Mouse (Mus musculus) thymus, postnatal 4 days (tissue): Measurements from ENCODE around the gene Klk14.
A peak's percentile ranks its signal among the peaks of the same experiment; 100 is the strongest.
"Not testable (repeated sequence)": the region's sequence is repeated elsewhere in the genome, so short reads cannot be mapped to it uniquely, and the experiment has no call there.

Experiments used
- DNase-seq: peaks from one replicate; pipeline ENCODE4 v3.0.0; 2021

Klk14 gene

DNA sequence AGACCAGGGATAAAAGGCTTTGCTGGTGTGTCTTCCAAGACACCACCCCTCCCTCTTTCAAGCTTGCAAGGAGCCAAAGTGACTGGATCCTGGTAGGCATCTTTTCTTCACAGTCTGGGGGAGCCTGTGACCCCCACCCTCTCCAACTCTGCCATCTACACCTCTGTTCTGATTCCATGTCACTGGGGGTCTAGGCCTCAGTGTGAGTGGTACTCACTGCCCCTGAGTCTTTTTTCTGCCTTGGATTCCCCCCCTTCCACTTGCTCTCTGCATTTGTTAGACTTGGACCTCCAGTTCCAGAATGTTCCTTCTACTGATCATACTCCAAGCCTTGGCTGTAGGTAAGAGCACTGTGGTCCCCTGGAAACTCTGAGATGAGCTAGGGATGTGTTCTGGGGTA, at the start of gene Klk14:
Klk14 (plus strand) TSS at position 301 of the 400 bp plus-strand sequence.
- DNase-seq: no peak

DNA sequence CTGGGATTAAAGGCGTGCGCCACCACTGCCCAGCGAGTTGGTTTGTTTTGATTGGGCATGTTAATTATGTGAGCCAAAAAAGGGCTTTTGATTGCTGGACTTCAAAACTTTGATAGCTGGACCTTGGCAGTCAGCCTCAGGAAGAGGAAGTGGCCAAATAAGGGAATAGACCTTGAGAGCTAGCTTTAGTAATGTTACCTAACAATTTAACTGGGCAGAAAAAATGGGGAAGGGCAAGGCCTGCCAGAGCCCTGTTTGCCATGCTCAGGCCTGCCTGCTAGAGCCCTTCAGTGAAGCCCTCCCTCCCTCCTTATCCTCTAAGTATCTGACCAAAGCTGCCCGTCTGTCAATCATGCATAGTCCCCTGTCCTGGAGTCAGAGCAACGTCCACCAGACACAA, 47.6 kb upstream of the Klk14 start:
- no peak for DNase-seq

DNA sequence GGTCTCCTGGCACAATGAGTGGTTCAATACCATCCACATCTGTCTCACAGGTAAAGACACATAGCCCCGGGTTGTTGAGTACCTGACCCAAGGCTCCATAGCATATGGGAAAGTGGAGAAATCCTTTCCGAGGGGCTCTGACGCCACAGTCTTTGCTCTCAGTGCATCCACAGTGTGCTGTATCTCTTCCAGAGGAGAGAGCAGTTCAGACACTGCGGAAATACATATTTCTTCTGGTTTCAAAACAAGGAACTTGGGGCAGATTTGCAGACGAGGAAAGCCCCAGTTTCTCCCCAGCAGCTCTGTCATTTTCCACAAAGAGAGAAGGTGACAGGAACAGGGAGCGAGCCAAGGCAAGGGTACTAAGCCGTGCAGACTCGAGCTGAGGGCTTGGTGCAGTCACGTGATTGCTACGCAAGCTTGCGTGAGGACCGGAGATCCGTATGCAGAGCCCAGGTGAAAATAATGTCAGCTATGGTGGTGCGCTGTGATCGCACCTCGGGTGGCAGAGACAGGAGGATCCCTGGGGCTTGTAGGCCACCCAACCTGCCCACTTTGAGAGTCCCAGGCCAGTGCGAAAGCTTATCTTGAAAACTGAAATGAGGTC, 47.1 kb upstream of the Klk14 start:
- no peak for DNase-seq

DNA sequence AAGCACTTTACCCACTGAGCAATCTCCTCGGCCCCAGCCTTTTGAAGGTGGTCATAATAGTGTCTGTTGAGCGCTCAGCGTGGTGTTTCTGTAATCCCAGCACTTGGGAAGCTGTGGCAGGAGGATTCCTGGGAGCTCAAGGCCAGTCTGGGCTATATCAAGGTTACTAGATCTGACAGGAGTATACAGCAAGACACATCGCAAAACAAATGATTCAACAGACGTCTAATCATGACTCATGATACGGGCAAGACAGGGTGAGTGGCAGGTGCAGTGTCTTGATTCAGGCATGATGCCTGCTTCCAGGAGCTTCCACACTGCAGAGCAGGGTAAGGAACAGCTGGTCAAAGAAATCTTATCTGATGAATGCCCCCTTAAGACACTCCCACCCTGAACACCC, 37.5 kb upstream of the Klk14 start:
- no peak for DNase-seq

DNA sequence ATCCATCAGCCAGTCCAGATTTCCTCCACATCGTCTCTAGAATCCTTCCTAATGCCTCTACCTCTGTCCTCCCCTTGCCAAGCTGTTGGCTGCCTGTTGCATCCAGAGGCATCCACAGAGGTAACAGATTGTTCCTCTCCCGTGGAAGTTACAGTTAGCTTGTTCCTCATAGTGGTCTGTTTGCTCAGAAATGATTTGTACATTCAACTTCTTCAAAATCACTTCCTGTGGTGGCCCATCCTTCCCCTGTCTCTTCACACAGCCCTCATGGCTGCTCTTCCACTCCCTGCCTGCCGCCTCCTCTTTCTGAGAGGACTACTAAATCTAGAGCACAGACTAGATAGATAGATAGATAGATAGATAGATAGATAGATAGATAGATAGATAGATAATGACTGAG, 35.7 kb upstream of the Klk14 start:
- no peak for DNase-seq

DNA sequence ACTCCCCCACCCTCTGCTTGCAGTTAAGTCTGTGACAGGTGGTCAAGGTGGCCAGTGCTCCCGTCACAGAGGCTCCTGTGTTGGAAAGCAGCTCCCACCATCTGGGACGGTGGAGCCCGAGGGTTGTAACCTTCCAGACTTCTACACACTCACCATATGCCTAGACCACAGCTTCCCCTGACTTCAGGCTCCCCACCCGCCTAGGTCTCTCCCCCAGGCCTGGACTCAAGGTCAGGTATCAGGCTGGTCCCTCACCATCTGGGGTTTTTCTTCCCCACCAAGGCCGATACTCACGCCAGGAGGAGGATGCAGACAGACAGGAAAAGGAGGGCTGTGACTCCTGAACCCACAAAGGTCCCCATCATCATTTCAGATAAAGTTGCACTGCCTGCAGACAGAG, 34.0 kb upstream of the Klk14 start:
- DNase-seq: no peak

DNA sequence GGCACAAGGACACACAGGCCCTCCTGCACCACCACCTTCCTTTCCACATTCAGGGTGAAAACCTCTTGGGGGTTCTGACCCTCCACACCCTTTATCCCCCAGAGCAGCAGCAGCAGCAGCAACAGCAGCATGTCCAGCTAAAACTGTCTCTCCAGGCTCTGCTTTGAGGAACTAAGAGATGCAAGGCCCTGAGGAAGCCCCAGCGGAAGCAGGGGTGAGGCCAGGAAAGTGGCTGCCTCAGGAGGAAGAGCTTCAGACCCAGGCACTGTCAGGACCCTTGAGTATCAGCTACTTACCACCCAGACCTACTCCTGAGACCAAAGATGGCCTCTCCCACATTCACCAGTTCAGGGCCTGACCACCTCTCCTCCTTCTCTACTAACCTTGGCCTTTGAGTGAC, 30.2 kb upstream of the Klk14 start, which contains the start of gene Siglece:
Siglece (minus strand) TSS at position 160 of the 400 bp plus-strand sequence.
- no peak for DNase-seq

DNA sequence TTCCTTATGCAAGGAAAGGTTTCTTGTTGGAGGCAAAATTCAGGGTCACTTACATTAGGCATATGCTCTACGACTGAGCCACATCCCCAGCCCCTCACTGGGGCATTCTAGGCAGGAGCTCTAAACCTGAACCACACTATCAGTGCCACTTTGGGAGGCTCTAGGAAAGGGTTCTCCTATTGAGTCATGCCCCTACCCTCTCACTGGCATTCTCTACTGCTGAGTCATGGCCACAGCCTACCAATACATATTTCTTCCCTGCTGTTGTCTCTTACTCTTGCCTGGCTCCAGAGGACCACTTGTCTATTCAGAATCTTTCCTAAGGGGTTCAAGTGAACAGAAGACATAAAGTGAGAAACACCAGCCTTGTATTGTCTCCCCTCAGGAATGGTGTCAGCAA, 27.4 kb upstream of the Klk14 start:
- no peak for DNase-seq

DNA sequence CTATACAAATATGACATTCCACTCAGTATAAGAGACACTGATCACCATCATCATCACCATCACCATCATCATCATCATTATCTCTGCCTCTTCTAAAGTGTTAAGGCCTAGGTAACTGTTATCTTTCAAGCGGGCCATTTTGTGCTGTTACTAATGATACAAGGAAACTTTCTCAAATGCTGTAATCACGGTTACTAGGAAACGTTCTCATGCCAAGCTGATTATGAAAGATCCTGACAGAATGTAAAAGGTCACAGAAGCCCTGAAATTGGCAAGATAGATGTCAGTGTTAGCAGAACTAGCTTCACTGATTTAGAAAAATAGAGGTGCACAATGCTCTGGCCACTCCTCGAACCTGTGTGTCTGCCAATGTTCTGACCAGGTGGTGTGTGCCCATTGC, 23.0 kb upstream of the Klk14 start:
- DNase-seq: not testable (repeated sequence)

DNA sequence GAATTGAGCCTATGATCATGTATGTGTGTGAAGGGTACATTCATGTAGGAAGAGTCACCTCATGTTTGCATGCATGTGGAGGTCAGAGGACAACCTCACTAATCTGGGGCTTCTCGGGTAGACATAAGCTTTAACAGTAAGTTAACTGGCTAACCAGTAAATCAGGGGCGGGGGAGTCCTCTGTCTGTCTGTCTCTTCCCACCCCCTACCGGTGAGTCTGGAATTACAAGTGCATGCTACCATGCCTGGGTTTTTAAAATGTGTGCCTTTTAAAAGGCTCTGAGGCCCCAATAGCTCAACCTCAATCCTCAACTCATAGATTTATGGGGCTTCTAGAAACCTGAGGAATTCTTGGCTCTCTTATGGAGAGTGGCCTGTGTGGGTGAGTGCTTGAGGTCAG, 21.6 kb upstream of the Klk14 start:
- DNase-seq: peak; percentile 71

DNA sequence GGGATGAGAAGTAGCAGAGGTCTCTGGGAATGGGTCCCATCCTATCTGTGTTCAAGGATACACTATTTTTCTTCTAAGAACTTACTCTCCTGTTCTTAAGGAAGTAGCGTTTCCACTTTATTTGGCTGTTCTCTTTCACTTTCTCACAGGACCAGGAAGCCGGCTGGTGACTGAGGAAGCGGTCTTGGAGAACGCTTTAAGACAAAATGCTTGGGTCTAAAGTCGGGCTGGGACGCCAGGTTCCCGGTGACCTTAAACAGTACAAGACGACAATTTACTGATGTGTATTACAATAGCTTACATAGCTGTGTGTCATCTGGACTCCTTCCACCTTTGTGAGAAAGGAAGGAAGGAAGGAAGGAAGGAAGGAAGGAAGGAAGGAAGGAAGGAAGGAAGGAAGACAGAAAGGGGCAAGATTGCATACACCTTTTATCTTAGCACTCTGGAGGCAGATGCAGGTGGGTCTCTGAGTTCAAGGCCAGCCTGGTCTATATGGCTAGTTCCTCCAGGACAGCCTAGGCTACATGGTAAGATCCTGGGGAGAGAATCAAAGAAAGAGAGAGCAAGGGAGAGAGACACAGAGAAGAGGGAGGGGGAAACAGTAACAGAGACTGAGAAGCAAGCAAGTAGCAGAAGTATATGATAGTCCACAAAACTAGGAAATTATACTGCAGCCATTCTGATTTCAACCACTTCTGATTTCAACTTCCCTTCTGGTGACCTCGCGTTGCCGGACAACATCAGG, 19.0 kb upstream of the Klk14 start:
- no peak for DNase-seq

DNA sequence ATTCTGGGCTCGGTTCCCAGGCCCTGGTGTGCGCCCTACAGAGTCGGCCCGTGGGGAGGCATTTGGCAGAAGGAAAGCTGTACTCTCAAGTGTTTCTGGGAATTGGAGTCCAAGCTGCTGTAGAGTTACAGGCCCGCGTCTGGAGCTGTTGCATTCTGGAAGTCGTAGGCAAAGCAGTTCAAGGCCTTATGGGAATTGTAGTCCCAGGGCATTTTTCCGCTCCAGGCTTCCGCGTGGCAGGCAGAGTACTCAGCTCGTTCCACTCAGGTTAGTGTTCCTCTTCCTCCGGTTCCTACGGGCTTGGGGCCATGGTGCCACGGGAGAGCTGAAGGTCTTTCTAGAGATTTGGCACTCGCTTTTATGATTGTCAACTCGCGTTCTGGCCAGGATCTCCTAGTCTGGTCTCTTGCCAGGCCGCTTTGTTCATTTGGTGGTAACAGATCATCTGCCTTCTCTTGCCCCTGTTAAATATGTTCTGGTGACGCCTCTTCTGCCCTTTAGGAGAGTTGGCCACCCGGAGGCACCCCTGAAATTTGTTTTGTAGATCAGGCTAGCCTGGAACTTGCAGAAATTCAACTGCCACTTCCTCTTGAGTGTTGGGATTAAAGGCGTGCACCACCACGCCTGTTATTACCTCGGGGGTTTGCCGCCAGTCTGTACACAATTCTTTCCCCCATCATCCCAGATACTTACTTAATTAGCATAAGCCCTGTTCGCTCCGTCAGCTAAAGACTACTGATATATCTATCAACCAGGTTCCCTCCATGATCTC, 18.2 kb upstream of the Klk14 start, which contains the start of gene Ctu1:
Ctu1 (plus strand) TSS at position 208 of the 772 bp plus-strand sequence.
- peak; percentile 81 for DNase-seq

DNA sequence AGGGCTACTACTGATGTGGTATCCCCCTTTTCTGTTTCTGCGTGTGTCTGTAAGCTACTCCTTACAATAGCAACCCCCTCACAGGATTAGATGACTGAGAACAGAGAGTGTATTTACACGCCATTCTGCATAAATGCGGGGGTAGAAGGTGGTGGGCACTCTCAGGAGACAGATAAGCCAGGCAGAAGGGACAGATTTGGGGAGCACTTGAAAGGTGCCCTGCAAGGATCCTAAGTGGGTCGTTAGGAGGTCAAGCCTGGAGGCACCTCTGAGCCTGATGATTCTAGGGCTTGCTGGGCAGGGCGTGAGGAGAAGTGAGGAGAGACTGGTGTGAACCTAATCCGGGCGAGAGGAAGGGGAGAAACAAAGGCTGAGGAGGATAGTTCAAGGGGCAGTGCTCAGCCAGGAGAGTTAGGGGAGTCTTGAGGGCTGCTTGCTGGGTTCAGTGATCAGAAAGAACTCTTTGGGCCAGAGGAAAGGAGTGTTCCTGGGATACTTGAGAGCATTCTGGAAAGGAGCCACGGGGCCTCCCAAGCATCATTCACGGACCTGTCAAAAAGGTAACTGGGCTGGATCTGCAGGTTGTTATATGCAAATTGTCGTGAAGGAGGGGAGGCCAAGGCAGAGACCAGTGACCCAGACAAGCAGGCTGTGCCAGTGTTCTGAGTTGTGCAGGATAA, 17.5 kb upstream of the Klk14 start:
- DNase-seq: peak; percentile 18

DNA sequence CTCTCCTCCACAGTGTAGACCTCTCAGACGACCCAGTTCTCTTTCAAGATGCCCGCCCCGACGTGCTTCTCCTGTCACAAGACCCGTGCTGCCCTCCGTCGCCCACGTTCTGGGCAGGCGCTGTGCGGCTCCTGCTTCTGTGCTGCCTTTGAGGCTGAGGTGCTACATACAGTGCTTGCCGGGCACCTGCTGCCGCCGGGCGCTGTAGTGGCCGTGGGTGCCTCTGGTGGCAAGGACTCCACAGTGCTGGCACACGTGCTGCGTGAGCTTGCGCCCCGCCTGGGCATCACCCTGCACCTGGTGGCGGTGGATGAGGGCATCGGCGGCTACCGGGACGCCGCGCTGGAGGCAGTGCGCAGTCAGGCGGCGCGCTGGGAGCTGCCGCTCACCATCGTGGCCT, 15.1 kb upstream of the Klk14 start:
- no peak for DNase-seq

DNA sequence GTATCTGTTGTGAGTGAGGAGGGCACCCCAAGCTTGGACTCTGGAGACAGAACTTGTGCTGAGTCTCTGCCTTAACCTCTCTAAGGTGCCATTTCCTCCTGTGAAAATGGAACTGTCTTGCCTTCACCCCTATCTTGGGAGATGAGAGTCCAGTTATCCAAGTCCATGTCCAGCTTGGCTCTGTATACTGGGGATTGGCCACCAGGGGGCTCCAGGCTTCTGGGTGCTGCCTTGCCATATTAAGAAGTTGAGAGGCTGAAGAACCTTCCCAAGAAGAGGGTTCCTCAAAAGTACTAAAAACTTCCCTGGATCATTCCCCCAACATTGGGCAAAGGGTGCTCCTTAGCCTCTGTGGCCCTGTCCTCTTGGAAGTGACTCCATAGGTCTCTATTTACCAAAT, 11.7 kb upstream of the Klk14 start:
- peak; percentile 64 for DNase-seq

DNA sequence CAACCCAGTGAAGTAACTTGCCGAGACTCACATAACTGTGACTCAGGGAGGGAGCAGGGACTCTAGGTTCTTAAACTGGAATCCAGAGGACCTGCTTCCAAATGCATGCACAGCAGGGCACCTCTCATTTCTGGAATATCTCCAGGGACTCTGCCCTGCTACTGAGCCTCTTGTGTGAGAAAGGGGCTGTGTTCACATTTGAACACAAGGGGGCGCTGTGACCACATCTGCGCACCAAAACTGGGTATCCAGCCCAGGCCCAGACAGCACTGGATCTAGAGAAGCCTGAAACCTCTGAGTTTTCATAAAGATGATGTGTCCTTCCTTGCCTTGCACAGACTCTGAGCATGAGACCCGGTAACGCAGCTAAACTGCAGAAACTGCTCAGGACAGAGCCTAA, 9.3 kb upstream of the Klk14 start:
- peak; percentile 74 for DNase-seq

DNA sequence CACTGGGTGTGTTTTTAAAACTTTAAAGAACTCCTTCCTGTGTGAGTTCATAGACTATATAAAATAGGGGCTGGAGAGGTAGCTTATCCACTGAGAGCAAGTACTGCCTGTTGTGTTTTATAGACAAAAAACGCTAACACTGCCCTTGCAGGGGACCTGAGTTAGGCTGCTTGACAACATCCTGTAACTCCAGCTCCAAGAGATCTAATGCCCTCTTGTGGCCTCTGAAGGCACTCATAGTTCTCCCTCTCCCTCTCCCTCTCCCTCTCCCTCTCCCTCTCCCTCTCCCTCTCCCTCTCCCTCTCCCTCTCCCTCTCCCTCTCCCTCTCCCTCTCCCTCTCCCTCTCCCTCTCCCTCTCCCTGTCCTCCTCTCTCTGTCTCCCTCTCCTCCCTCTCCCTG, 7.7 kb upstream of the Klk14 start:
- not testable (repeated sequence) for DNase-seq

DNA sequence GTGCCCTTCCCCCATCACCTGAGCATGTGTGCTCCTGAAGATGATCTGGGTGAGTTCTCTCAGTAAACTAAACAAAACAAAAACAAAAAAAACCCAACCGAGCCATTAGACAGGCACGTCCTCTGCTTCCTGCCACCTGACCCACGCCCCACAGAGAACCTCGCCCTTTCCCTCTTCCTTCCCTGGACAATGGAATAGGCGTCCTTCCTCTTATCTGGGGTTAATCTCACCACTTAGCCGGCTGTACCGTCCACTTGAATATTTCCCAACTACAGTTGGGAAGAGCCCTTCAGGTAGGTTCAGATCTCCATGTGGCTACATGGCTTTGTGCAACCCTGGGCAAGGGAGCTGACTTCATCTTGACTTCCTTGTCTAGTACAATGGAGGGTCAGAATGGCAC, 5.1 kb upstream of the Klk14 start:
- DNase-seq: no peak

DNA sequence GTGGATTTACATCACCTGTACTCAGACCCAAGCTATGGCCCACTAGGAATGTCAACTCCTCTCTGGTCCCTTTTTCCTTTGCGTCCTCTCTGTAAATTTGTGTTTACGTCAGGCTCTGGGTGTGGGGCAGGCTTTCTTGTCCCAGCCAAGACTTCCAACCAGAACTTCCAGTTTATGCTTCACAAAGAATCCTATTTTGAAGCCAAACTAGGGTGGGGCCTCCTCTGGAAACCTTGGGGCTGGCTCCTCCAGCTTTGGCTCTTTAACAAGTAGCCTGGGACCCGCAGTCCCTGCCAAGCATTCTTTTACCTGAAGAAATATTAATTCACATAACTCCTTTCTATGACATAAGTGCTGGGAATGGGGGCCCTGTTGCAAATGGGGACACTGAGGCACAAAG, 19.8 kb downstream of the Klk14 start:
- DNase-seq: no peak

DNA sequence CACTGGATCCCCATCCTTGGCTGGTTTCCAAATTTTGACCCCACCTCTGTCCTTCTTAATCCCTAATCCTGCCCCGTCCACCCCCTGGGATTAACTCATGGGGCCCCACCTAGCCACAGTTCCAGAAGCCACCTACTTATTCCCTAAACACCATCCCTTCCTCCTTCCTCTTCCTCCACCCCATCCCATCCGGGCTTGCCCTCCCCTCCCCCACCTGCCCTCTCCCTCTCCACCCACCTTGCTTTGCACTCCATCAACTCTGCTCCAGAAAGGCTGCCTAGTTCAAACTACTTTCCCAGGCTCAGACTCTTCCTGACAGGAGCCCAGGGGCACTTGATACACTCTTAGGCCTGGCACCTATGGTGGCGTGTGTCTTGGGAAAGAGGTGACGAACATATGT, 22.0 kb downstream of the Klk14 start, which contains the start of gene Klk13:
Klk13 (plus strand) TSS at position 301 of the 400 bp plus-strand sequence.
- DNase-seq: no peak

DNA sequence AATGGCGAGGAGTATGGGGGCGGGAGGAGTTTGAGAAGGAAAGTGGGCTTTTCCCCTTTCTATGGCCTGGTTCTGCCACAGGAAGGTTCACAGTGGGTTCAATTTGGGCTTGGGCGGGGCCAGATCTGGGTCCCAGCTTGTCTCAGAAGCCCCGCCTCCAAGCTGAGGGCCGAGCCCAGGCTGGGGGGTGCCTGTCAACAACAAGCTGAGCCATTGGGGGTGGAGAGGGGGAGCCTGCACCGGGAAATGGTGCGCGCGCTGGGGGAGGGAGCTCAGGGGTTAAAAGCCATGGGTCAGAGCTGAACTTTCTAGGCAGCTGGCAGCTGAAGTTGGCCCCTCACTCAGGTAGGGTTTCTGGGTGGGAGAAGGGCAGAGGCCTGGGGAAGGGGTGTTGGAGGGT, 22.7 kb downstream of the Klk14 start:
- DNase-seq: no peak

DNA sequence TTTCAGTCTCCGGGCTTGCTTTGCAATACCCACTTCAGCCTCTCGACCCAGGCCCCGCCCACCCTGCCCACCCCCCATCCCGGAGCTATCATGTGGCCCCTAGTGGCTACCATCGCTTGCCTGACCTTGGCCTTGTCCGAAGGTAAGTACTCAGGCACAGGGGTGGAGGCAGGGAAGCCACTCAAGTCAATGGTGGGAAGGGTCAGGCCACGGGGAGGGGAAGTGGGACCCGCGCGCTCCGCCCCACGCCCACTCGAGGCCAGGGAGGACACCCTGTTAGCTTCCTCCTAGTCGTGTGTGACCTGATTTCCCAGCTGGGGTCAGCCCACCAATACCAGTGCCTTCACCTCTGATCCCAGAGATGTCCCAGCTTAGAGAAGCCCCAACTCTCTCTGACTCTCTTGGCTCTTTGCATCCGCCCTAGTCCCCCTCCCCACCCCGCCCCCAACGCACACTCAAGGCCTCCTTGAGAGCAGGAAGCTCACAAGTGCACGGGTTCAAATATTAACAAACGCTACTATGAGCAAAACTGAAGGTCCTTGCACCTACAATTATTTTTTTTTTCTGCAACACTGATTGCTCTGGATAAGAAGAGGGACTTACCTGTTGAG, 23.6 kb downstream of the Klk14 start:
- no peak for DNase-seq
